9 mouse cellular contexts compared by ENCODE assay signal in genomic region chrX:134162826-134163225, GRCm38 (mm10). TPM values are rescaled to one million over a fixed set of nuclear protein-coding genes. Genes with fewer than 3 reads are reported as not detected.
A peak's percentile ranks its signal among the peaks of the same experiment; 100 is the strongest.
DNase-seq lines count a peak whose midpoint lies in the region; ATAC-seq and TF ChIP-seq lines count a peak whose summit lies in the region.
"Had no signal": no experiment of that assay in that cellular context is flagged by ENCODE, and none has a peak within 500 bp of the region (broad histone marks: within the 10 kb centered on the region; RNA-seq: fewer than 3 reads in every experiment).

No protein-coding gene starts in this region.

- peak overlapping the region; percentile 26 for H3K4me3 ChIP-seq in layer of hippocampus, adult 2 months
- peak overlapping the region; percentile 22 for H3K4me3 ChIP-seq in forebrain, embryonic 14.5 days (ENCODE audit: low read depth, low read length)
- no peak overlapping the region for H3K4me3 ChIP-seq in liver, embryonic 15.5 days (replicated peaks)
- H3K4me3 ChIP-seq in small intestine, adult 2 months (ENCODE audit: low read depth, low read length): peak overlapping the region; percentile 40

- no peaks in the 10 kb centered on the region for H3K27me3 ChIP-seq in forebrain, embryonic 14.5 days (replicated peaks; ENCODE audit: control insufficient read depth, insufficient read depth, low read length)
- H3K27me3 ChIP-seq in liver, embryonic 15.5 days: peaks cover 7% of the 10 kb centered on the region; the same call in 1 of the 2 replicates
- no peaks in the 10 kb centered on the region for H3K27me3 ChIP-seq in small intestine, adult 2 months (ENCODE audit: control insufficient read depth, insufficient read depth, low read length)

- no peak for TF ChIP-seq POLR2A in small intestine, adult 2 months (IDR thresholded peaks at IDR 0.05; ENCODE audit: low read depth, low read length)

- no peak overlapping the region for H3K27ac ChIP-seq in layer of hippocampus, adult 2 months
- H3K27ac ChIP-seq in forebrain, embryonic 14.5 days (ENCODE audit: low read depth, low read length): no peak overlapping the region
- no peak overlapping the region for H3K27ac ChIP-seq in liver, embryonic 15.5 days (replicated peaks)
- no peak overlapping the region for H3K27ac ChIP-seq in small intestine, adult 2 months (ENCODE audit: insufficient read depth, low read depth, low read length)
- H3K27ac ChIP-seq: liver, embryonic 14.5 days had no signal

- peak overlapping the region; percentile 45 for H3K4me2 ChIP-seq in forebrain, embryonic 14.5 days (ENCODE audit: low read length)
- H3K4me2 ChIP-seq in liver, embryonic 15.5 days: peak overlapping the region; percentile 10; the same call in 1 of the 2 replicates

- 0 out of 2 replicates have a peak overlapping the region, but pooled peaks have one; percentile 21 for H3K9ac ChIP-seq in forebrain, embryonic 14.5 days (ENCODE audit: low read length)
- no peak overlapping the region for H3K9ac ChIP-seq in liver, embryonic 15.5 days
- H3K9ac ChIP-seq: liver, embryonic 14.5 days had no signal

- WGBS in forebrain, embryonic 14.5 days: 34% methylated on average over 11 of the region's 11 CpGs
- WGBS in liver, embryonic 15.5 days (ENCODE audit: insufficient replicate concordance): 21% methylated on average over 11 of the region's 11 CpGs
- 9% methylated on average over 11 of the region's 11 CpGs for WGBS in small intestine, adult 2 months

- no peak for DNase-seq in layer of hippocampus, adult 2 months (ENCODE audit: low spot score in 2 of 2)
- no peak for DNase-seq in layer of hippocampus, postnatal 14 days (ENCODE audit: low spot score in 2 of 2)
- peak; percentile 72 for DNase-seq in brain, adult 2 months (ENCODE audit: low read depth, low spot score)
- no peak for DNase-seq in forebrain, embryonic 14.5 days (ENCODE audit: low spot score)
- DNase-seq in adipocyte (ENCODE audit: low spot score): no peak
- no peak for DNase-seq in layer of hippocampus, postnatal 10 days (ENCODE audit: low spot score in 2 of 2)

- ATAC-seq in forebrain, embryonic 14.5 days: no peak
- no peak for ATAC-seq in liver, embryonic 15.5 days (ENCODE audit: insufficient read depth)

- no peaks in the 10 kb centered on the region for H3K4me1 ChIP-seq in forebrain, embryonic 14.5 days (ENCODE audit: control insufficient read depth, insufficient read depth, low read length)
- H3K4me1 ChIP-seq in liver, embryonic 15.5 days (replicated peaks): no peaks in the 10 kb centered on the region
- peaks cover 3% of the 10 kb centered on the region; the same call in 1 of the 2 replicates for H3K4me1 ChIP-seq in small intestine, adult 2 months (ENCODE audit: control insufficient read depth, insufficient read depth, insufficient read length, low read length)

- H3K9me3 ChIP-seq in forebrain, embryonic 14.5 days (replicated peaks; ENCODE audit: control insufficient read depth, low read length): no peaks in the 10 kb centered on the region
- H3K9me3 ChIP-seq in liver, embryonic 15.5 days (replicated peaks): no peaks in the 10 kb centered on the region

- no peak for TF ChIP-seq CTCF in layer of hippocampus, adult 2 months (conservative IDR thresholded peaks at IDR 0.05)
- TF ChIP-seq CTCF in small intestine, adult 2 months (IDR thresholded peaks at IDR 0.05; ENCODE audit: extremely low read depth, insufficient read length, insufficient replicate concordance, low read depth, low read length): no peak

- no peaks in the 10 kb centered on the region for H3K36me3 ChIP-seq in forebrain, embryonic 14.5 days (ENCODE audit: control insufficient read depth, insufficient read depth, low read length)
- no peaks in the 10 kb centered on the region for H3K36me3 ChIP-seq in liver, embryonic 15.5 days (replicated peaks)
- H3K36me3 ChIP-seq in small intestine, adult 2 months (ENCODE audit: control insufficient read depth, insufficient read depth, low read length): no peaks in the 10 kb centered on the region

RNA-seq across cellular contexts. Expression of gene Xkrx, which starts 0.9 kb away (rescaled TPM):
- 1 to 10 TPM in 1 of 2 experiments, under 1 TPM in 1; 0.54 to 1.1 TPM for total RNA-seq in layer of hippocampus, adult 2 months (2021)
- total RNA-seq in layer of hippocampus, postnatal 14 days (2021): under 1 TPM; 0.50 to 0.65 TPM
- 0.28 and 0.46 TPM in 2 replicates for polyA plus RNA-seq in forebrain, embryonic 14.5 days (2014; fragmentation: Nextera tagmentation; extraction: Ambion mirVana)
- not detected in 2 replicates for polyA plus RNA-seq in liver, embryonic 15.5 days (2015; fragmentation: Nextera tagmentation; extraction: Ambion mirVana)
- polyA plus RNA-seq in small intestine, adult 2 months (2012; rRNA removed): 0.20 and 0.77 TPM in 2 replicates
- total RNA-seq in layer of hippocampus, postnatal 10 days (2021): under 1 TPM; 0.65 to 0.75 TPM

RNA-seq across cellular contexts. Expression of gene Arl13a, which starts 24.5 kb away (rescaled TPM):
- not detected for total RNA-seq in layer of hippocampus, adult 2 months (2021)
- total RNA-seq in layer of hippocampus, postnatal 14 days (2021): not detected
- not detected in 2 replicates for polyA plus RNA-seq in forebrain, embryonic 14.5 days (2014; fragmentation: Nextera tagmentation; extraction: Ambion mirVana)
- polyA plus RNA-seq in liver, embryonic 15.5 days (2015; fragmentation: Nextera tagmentation; extraction: Ambion mirVana): not detected in 2 replicates
- polyA plus RNA-seq in small intestine, adult 2 months (2012; rRNA removed): not detected in 2 replicates
- total RNA-seq in layer of hippocampus, postnatal 10 days (2021): not detected
- polyA plus RNA-seq: liver, embryonic 14.5 days had no signal

RNA-seq across cellular contexts. Expression of gene Nox1, which starts 58.9 kb away (rescaled TPM):
- total RNA-seq in layer of hippocampus, adult 2 months (2021): under 1 TPM in 1 of 2 experiments, not detected in 1; 0.56 TPM
- not detected for total RNA-seq in layer of hippocampus, postnatal 14 days (2021)
- polyA plus RNA-seq in forebrain, embryonic 14.5 days (2014; fragmentation: Nextera tagmentation; extraction: Ambion mirVana): not detected in 2 replicates
- not detected in 2 replicates for polyA plus RNA-seq in liver, embryonic 15.5 days (2015; fragmentation: Nextera tagmentation; extraction: Ambion mirVana)
- polyA plus RNA-seq in small intestine, adult 2 months (2012; rRNA removed): 0.08 and 0.13 TPM in 2 replicates
- total RNA-seq in layer of hippocampus, postnatal 10 days (2021): not detected
